Mouse (Mus musculus) G1E-ER4 (cell line): ENCODE results near the gene Tmem56. TPM values are rescaled to one million over a fixed set of nuclear protein-coding genes. Genes with fewer than 3 reads are reported as not detected.

Experiments used
- GATA1 ChIP-seq: IDR thresholded peaks from one replicate; pipeline ENCODE4 v1.8.0; 2012; ENCODE audit warnings: low read length, inconsistent platforms
- polyA plus RNA-seq: library from polyadenylated mRNA; stranded (reverse); fragments of >175 nt; gene quantifications from 2 replicates; pipeline ENCODE4 v1.2.3, GENCODE M21; 2012

Gene Tmem56
- polyA plus RNA-seq, 1 experiment: 16.8 TPM

DNA sequence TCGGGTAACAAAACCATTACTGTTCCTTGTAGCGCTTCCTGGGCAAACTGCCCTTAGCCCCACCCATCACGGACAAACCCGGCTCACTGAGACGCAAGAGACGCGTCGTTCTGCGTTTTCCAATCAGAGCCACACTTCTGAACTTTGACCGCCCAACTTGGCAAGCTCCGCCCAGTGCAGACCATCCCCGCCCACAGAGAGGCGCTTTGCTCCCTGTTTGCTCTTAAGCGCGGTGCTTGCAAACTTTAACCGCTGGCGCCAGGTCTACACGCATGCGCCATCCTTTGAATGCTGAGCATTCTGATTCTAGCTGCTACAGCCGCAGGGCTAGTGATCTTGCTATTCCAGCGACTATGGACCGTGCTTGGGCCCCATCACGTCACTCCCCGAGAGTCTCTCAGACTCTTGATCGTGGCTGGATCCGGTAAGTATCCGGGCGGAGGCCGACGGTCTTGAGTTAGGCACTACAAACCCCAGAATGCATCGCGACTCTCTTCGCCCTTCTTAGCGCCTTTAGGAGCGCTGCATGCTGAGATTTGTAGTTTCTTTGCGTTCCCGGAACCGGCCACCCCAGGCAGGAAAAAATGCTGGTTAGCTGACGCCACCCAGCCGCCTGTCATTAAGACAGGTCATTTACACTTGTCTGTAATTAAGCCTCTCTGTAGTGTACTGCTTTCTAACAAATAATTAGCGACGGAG is 8.8 kb upstream of the Tmem56 start, which contains the start of gene Alg14:
Gene Alg14 (plus strand): TSS at position 214 of the 699 bp plus-strand sequence.
- TF ChIP-seq GATA1: no peak

DNA sequence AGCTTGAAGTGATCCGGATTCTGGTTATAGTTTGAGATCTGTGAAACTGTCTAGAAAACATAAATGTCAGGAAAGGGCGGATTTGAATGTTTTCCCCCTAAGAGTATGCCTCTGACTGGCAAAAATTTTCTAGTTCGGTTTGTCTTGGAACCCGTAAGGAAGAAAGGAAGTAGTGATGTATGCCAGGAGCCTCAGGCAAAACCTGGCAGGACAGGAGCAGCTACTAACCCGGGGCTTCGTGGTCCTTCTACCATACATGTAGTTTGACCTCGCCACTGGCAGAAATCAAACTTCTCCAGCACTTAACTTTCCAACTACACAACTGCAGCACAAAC is 8.3 kb upstream of the Tmem56 start:
- TF ChIP-seq GATA1: no peak

GRCm38 (mm10) chr3:121290681-121291080 is 7.8 kb upstream of the Tmem56 start:
- TF ChIP-seq GATA1: no peak

DNA sequence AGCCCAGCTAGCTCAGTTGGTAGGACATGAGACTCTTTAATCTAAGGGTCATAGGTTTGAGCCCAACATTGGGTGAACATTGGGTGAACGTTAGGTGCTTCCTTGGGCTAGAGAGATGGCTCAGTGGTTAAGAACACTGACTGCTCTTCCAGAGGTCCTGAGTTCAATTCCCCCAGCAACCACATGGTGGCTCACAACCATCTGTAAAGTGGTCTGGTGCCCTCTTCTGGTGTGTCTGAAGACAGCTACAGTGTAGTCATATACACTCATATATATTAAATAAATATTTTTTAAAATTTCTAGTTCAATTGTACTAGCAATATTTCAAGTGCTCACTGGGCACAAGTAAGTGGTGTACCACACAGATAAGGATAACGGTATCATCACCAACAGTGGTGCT is 4.3 kb upstream of the Tmem56 start:
- TF ChIP-seq GATA1: no peak

- TF ChIP-seq GATA1: no peak
Observed at GRCm38 (mm10) chr3:121285219-121285618, 2.3 kb upstream of the Tmem56 start.

- TF ChIP-seq GATA1: no peak
Observed at GRCm38 (mm10) chr3:121279679-121280078, 3.2 kb downstream of the Tmem56 start.

DNA sequence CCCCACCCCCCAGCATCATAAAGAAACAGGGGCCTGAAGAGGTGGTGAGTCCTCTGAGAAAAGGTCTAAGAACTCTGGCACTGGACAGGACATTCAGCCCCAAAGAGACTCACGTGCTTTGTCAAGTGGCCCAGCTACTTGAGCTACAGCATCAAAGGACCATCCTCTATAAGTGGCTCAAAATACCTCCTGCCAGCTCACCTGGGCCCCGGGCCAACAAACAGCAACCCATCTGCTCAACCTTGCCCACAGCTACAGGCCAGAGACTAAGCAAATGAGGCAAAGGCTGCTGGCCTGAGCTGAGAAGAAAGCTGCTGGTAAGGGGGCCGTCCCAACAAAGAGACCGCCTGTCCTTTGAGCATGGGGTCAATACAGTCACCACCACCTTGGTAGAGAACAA is 5.3 kb downstream of the Tmem56 start:
- TF ChIP-seq GATA1: no peak

DNA sequence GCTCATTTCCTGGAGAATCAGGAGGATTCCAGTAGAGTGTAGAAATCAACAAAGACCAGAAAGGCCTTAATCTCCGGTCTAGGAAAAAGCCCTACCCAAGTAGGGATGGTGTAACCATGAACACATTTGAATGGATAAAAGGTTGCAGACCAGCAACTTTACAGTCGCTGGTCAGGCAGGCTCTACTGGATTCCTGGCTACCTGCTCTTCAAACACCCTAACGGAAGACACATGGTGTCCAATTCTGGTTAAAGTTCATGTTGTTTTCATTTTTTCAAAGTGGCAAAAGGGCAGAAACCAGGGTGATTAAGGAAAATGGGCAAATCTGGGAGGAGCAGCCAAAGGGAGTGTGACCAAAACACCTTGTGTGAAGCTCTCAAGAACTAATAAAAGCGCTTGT is 5.9 kb downstream of the Tmem56 start:
- TF ChIP-seq GATA1: no peak

DNA sequence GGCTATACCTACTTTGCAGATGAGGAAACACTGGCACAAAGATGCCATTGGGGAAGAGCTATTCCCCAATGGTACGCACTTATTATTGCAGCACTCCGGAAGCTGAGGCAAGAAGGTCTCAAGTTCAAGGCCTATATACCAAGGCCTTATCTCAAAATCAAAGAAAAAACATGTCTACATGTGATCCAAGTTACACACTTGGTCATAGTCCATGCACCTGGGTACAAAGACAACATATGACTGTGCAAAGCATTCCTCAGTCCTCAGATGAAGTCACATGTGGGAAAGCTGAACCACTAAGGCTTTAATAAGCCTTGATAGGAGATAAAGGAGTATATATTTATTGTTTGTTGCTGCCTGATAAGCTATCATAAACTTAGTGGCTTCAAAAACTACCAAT is 8.9 kb downstream of the Tmem56 start:
- no peak for TF ChIP-seq GATA1

DNA sequence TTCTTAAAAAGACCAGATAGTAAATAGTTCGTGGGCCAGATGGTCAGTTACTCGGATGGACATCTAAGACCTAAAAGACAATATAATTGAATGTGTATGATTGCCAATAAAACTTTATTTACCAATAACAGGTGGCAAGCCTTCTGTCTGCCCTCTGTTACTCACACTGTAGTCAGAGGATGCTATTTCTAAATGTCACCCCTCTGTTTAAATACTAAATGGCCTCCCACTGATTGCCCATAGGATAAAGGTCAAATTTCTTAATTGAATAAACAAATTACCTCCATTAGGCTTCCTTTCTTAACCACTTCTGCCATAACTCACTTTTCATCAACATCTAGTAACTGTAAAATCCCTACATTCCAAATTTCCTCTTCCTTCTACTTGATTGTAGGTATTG is 10.3 kb downstream of the Tmem56 start:
- TF ChIP-seq GATA1: no peak

DNA sequence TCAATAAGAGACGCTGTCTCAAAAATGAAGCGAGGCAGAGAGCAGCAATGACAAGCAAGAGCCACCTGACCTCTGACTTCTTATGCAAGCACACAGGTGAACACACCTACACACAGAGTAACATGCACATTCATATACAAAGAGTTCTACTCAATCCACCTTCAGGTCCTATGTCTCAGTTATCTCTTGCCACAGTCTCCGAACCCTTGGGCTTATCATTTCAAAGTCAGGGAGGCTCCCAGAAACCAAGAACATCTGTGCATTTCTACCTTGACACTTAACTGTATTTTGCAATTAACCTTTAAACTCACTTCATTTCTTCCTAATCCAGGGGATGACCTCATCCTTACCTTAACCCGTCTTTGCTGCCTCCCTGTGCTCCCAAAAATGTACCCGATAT is 15.6 kb downstream of the Tmem56 start:
- TF ChIP-seq GATA1: no peak

DNA sequence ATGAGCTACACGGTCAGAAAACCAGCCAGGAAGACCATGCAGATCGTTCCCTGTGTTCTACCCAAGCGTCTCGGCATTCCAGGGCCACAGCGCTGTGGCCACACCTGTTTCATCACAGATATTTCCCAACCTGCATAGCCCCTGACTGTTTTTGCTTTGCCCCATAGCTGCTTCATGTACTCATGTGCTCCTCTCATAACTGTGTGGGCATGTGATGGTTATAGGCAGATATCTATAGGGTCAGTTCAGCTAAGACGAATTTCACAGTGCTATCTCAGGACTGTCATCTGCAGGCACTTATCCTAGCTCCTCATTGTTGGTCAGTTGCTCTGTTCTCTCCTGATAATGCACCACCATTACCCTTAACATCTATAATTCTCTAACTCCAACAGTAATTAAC is 18.7 kb downstream of the Tmem56 start:
- TF ChIP-seq GATA1: peak; percentile 98

GRCm38 (mm10) chr3:121263205-121263548 is 19.7 kb downstream of the Tmem56 start:
- no peak for TF ChIP-seq GATA1

DNA sequence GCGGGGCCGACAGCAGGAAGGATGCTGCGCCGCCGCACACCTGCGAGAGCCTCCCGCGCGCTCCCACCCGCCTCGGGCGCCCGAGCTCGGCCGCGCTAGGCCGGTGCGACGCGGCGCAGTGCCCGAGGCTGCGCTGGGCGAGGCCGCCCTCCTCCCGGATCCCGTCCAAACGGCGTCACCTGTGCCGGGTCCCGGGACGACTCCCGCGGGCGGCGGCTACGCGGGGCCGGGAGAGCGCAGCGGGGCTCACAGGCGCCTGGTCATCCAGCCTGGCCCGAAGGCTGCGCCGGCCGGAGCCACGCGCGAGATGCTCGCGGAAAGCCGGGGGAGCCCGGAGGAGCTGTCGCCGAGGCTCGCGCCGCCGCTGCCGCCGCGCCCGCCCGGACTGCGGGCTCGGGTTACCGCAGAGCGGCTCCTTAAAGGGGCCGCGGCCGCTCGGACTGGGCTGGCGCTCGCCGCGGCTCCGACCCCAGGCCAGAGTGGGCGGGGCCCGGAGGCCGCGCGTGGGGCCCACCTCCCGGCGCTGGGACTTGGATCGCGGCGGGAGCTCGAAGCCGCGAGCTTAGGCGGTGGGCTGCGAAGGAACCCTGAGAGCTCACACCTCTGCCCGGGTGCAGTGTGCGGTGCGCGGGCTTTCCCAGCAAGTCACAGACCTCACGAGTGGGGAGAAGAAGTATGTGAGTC is 20.2 kb downstream of the Tmem56 start:
- TF ChIP-seq GATA1: no peak

GRCm38 (mm10) chr3:121261939-121262520 is 20.9 kb downstream of the Tmem56 start:
- TF ChIP-seq GATA1: no peak

GRCm38 (mm10) chr3:121261251-121261650 is 21.6 kb downstream of the Tmem56 start:
- no peak for TF ChIP-seq GATA1

GRCm38 (mm10) chr3:121260831-121261230 is 22.1 kb downstream of the Tmem56 start:
- TF ChIP-seq GATA1: no peak
